In the genomic region with DNA sequence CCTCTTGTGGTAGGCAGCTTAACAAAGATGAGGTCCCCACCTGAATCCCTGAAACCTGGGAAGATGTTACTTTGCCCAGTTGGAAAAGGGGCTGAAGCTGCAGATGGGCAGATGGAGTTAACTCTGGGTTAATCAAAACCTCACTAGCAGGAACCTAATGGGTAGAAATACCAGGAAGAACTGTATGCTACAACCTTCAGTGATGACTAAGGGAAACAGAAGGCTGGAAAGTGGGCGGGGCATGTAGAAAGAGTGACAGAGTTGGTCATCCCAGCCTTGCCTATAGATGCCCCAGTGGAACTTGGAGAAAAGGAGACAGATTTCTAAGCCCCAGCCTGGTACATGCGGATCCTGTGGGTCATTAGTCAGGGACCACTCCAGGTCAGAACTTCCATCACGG, we compare ENCODE assay signal across 14 mouse cellular contexts.
DNase-seq lines count a peak whose midpoint lies in the region; ATAC-seq and TF ChIP-seq lines count a peak whose summit lies in the region.
"Had no signal": no experiment of that assay in that cellular context is flagged by ENCODE, and none has a peak within 500 bp of the region (broad histone marks: within the 10 kb centered on the region; RNA-seq: fewer than 3 reads in every experiment).

No protein-coding gene starts in this region.

- H3K9me3 ChIP-seq in hindbrain, embryonic 16.5 days (ENCODE audit: control insufficient read depth, low read length), result no peaks in the 10 kb centered on the region
- H3K9me3 ChIP-seq: midbrain, embryonic 12.5 days; neural tube, embryonic 15.5 days had no signal

- no peak overlapping the region for H3K4me2 ChIP-seq in hindbrain, embryonic 16.5 days (ENCODE audit: low read length)
- H3K4me2 ChIP-seq: midbrain, embryonic 12.5 days; neural tube, embryonic 15.5 days had no signal

- TF ChIP-seq CTCF in kidney, adult 2 months (conservative IDR thresholded peaks at IDR 0.05; ENCODE audit: insufficient read depth, insufficient read length, low read depth, low read length), result no peak

- peak; percentile 59 to 77 for ATAC-seq in hematopoietic stem cell, adult 5-6 weeks (replicated peaks in 1 of 2; ENCODE audit: insufficient read depth in 1 of 2, low FRiP score in 2 of 2, low TSS enrichment in 1 of 2, low read depth in 1 of 2, poor library complexity in 2 of 2, severe bottlenecking in 2 of 2)
- no peak for ATAC-seq in activated CD4-positive, CD25-positive, alpha-beta regulatory T cell, adult 4 months
- ATAC-seq in hindbrain, embryonic 16.5 days, result no peak

- no peak overlapping the region for H3K27ac ChIP-seq in kidney, adult 2 months (ENCODE audit: insufficient read depth, low read depth, low read length)
- H3K27ac ChIP-seq in hindbrain, embryonic 16.5 days (ENCODE audit: low read depth, low read length), result no peak overlapping the region
- H3K27ac ChIP-seq: midbrain, embryonic 12.5 days; neural tube, embryonic 15.5 days had no signal

- H3K4me1 ChIP-seq in kidney, adult 2 months (ENCODE audit: control insufficient read depth, insufficient read depth, low read length), result no peaks in the 10 kb centered on the region
- H3K4me1 ChIP-seq in hindbrain, embryonic 16.5 days (ENCODE audit: control insufficient read depth, insufficient read depth, low read depth, low read length), result peaks cover 6% of the 10 kb centered on the region; the same call in 1 of the 2 replicates

- H3K27me3 ChIP-seq in kidney, adult 2 months (replicated peaks; ENCODE audit: control insufficient read depth, insufficient read depth, low read length), result no peaks in the 10 kb centered on the region
- no peaks in the 10 kb centered on the region for H3K27me3 ChIP-seq in hindbrain, embryonic 16.5 days (replicated peaks; ENCODE audit: control insufficient read depth, insufficient read depth, low read length)
- H3K27me3 ChIP-seq: midbrain, embryonic 12.5 days; neural tube, embryonic 15.5 days had no signal

- peak; percentile 35 for DNase-seq in kidney, adult 2 months
- DNase-seq in kidney, postnatal 36 days, result no peak
- peak; percentile 58 for DNase-seq in urinary bladder, postnatal 14 days (ENCODE audit: low spot score)
- DNase-seq in urinary bladder, postnatal 36 days (ENCODE audit: low spot score in 2 of 2), result no peak
- no peak for DNase-seq in ovary, adult 18-20 months (ENCODE audit: low spot score)
- DNase-seq: adrenal gland, postnatal 25 days; cerebellum, postnatal 10 days; kidney, adult 8-10 months; spleen, adult 18-20 months had no signal

- no peaks in the 10 kb centered on the region for H3K36me3 ChIP-seq in kidney, adult 2 months (ENCODE audit: control insufficient read depth, insufficient read depth, low read length)
- H3K36me3 ChIP-seq in hindbrain, embryonic 16.5 days (ENCODE audit: control insufficient read depth, insufficient read depth, low read length), result no peaks in the 10 kb centered on the region
- H3K36me3 ChIP-seq: midbrain, embryonic 12.5 days; neural tube, embryonic 15.5 days had no signal

- no peak overlapping the region for H3K9ac ChIP-seq in hindbrain, embryonic 16.5 days (ENCODE audit: low read depth, low read length)
- H3K9ac ChIP-seq: midbrain, embryonic 12.5 days; neural tube, embryonic 15.5 days had no signal

- no peak overlapping the region for H3K4me3 ChIP-seq in kidney, adult 2 months (ENCODE audit: insufficient read depth, low read depth, low read length)
- H3K4me3 ChIP-seq in hindbrain, embryonic 16.5 days (ENCODE audit: low read length), result no peak overlapping the region
- H3K4me3 ChIP-seq: midbrain, embryonic 12.5 days; neural tube, embryonic 15.5 days had no signal

- TF ChIP-seq POLR2A in kidney, adult 2 months (IDR thresholded peaks at IDR 0.05; ENCODE audit: low read depth, low read length), result no peak

- WGBS in kidney, adult 2 months, result 81% methylated on average over 3 of the region's 3 CpGs
- WGBS in hindbrain, embryonic 16.5 days, result 84% methylated on average over 3 of the region's 3 CpGs

Comparison
In these comparisons a context has a peak if more than half of its experiments do, and no peak if none do; other contexts are left out.
1. DNase-seq: peak in kidney, adult 2 months (single experiment) and urinary bladder, postnatal 14 days (single experiment); none in kidney, postnatal 36 days (0 of 2), urinary bladder, postnatal 36 days (0 of 2) and ovary, adult 18-20 months (single experiment).
2. ATAC-seq: peak in hematopoietic stem cell, adult 5-6 weeks (2 of 2); none in activated CD4-positive, CD25-positive, alpha-beta regulatory T cell, adult 4 months (single experiment) and hindbrain, embryonic 16.5 days (single experiment).